In genomic region chr12:104896640-104897039, GRCm38 (mm10) we compare ENCODE assay signal across 7 mouse cellular contexts. TPM values are rescaled to one million over a fixed set of nuclear protein-coding genes. Genes with fewer than 3 reads are reported as not detected.
DNase-seq lines count a peak whose midpoint lies in the region; ATAC-seq and TF ChIP-seq lines count a peak whose summit lies in the region.

No protein-coding gene starts in this region.

- peaks cover 4% of the 10 kb centered on the region; the same call in 1 of the 2 replicates for H3K4me1 ChIP-seq in hindbrain, embryonic 11.5 days (replicated peaks; ENCODE audit: control insufficient read depth, insufficient read depth, low read length)
- no peaks in the 10 kb centered on the region; the same call in 1 of the 2 replicates for H3K4me1 ChIP-seq in midbrain, embryonic 16.5 days (ENCODE audit: control insufficient read depth, insufficient read depth, low read length)
- no peaks in the 10 kb centered on the region for H3K4me1 ChIP-seq in thymus, adult 2 months (replicated peaks; ENCODE audit: control insufficient read depth, insufficient read depth, low read length)

- H3K9ac ChIP-seq in hindbrain, embryonic 11.5 days (ENCODE audit: low read depth, low read length): no peak overlapping the region
- no peak overlapping the region for H3K9ac ChIP-seq in midbrain, embryonic 16.5 days (ENCODE audit: low read depth, low read length)

- no peak for TF ChIP-seq CTCF in thymus, adult 2 months (IDR thresholded peaks at IDR 0.05; ENCODE audit: borderline replicate concordance, control insufficient read depth, extremely low read depth, insufficient read depth, low read length, poor library complexity)

- peak; percentile 13 for DNase-seq in urinary bladder, postnatal 14 days (ENCODE audit: low spot score)
- no peak for DNase-seq in urinary bladder, postnatal 4 days (ENCODE audit: low spot score in 2 of 2)
- peak; percentile 25 for DNase-seq in hindbrain, embryonic 11.5 days (ENCODE audit: low spot score)
- DNase-seq in layer of hippocampus, adult 8-10 months (ENCODE audit: low spot score in 2 of 2): peak; percentile 55 to 64
- no peak for DNase-seq in gastrocnemius, postnatal 4 days (ENCODE audit: low spot score in 2 of 2)
- DNase-seq in thymus, adult 2 months: no peak

- peak overlapping the region; percentile 47; the same call in 1 of the 2 replicates for H3K27ac ChIP-seq in hindbrain, embryonic 11.5 days (ENCODE audit: low read depth, low read length)
- no peak overlapping the region for H3K27ac ChIP-seq in midbrain, embryonic 16.5 days (ENCODE audit: low read length)
- H3K27ac ChIP-seq in thymus, adult 2 months (ENCODE audit: control insufficient read depth, insufficient read depth, low read length): no peak overlapping the region

- H3K36me3 ChIP-seq in hindbrain, embryonic 11.5 days (ENCODE audit: control insufficient read depth, insufficient read depth, low read length): no peaks in the 10 kb centered on the region
- H3K36me3 ChIP-seq in midbrain, embryonic 16.5 days (ENCODE audit: control insufficient read depth, insufficient read depth, low read length): no peaks in the 10 kb centered on the region
- H3K36me3 ChIP-seq in thymus, adult 2 months (ENCODE audit: control insufficient read depth, insufficient read depth, low read length): no peaks in the 10 kb centered on the region

- no peaks in the 10 kb centered on the region for H3K27me3 ChIP-seq in hindbrain, embryonic 11.5 days (ENCODE audit: control insufficient read depth, insufficient read depth, low read length)
- no peaks in the 10 kb centered on the region for H3K27me3 ChIP-seq in midbrain, embryonic 16.5 days (ENCODE audit: control insufficient read depth, insufficient read depth, low read depth, low read length)
- H3K27me3 ChIP-seq in thymus, adult 2 months (ENCODE audit: control insufficient read depth, insufficient read depth, low read length): no peaks in the 10 kb centered on the region

- no peaks in the 10 kb centered on the region for H3K9me3 ChIP-seq in hindbrain, embryonic 11.5 days (ENCODE audit: control insufficient read depth, low read length)
- no peaks in the 10 kb centered on the region for H3K9me3 ChIP-seq in midbrain, embryonic 16.5 days (replicated peaks; ENCODE audit: control insufficient read depth, low read length, poor library complexity, severe bottlenecking)

- no peak for TF ChIP-seq POLR2A in thymus, adult 2 months (IDR thresholded peaks at IDR 0.05; ENCODE audit: control insufficient read depth, extremely low read depth, insufficient read depth, low read length, poor library complexity)

- ATAC-seq in hindbrain, embryonic 11.5 days (ENCODE audit: low FRiP score): peak; percentile 58; the same call in 1 of the 2 replicates
- ATAC-seq in midbrain, embryonic 16.5 days: peak; percentile 44; the same call in 1 of the 2 replicates

- 51% methylated on average over 16 of the region's 16 CpGs for WGBS in hindbrain, embryonic 11.5 days
- WGBS in midbrain, embryonic 16.5 days: 36% methylated on average over 16 of the region's 16 CpGs
- WGBS in thymus, adult 2 months: 93% methylated on average over 16 of the region's 16 CpGs

- no peak overlapping the region for H3K4me3 ChIP-seq in hindbrain, embryonic 11.5 days (ENCODE audit: low read depth, low read length)
- no peak overlapping the region for H3K4me3 ChIP-seq in midbrain, embryonic 16.5 days (ENCODE audit: low read depth, low read length)
- no peak overlapping the region for H3K4me3 ChIP-seq in thymus, adult 2 months (ENCODE audit: control insufficient read depth, insufficient read depth, low read length)

- H3K4me2 ChIP-seq in hindbrain, embryonic 11.5 days (replicated peaks; ENCODE audit: low read depth, low read length): no peak overlapping the region
- H3K4me2 ChIP-seq in midbrain, embryonic 16.5 days (ENCODE audit: low read length): no peak overlapping the region

RNA-seq across cellular contexts. Expression of gene Clmn, which starts 31.8 kb away (rescaled TPM):
- 2.8 and 4.3 TPM in 2 replicates for polyA plus RNA-seq in hindbrain, embryonic 11.5 days (2014; fragmentation: Nextera tagmentation; extraction: Ambion mirVana)
- total RNA-seq in layer of hippocampus, adult 8-10 months (2022): 100 to 1,000 TPM in 3 of 4 experiments, 10 to 100 TPM in 1; 98.6 to 111 (median 105) TPM
- polyA plus RNA-seq in midbrain, embryonic 16.5 days (2015; fragmentation: Nextera tagmentation; extraction: Ambion mirVana): 0.97 and 1.7 TPM in 2 replicates
- 1 to 10 TPM; 6.2 TPM for total RNA-seq in gastrocnemius, postnatal 4 days (2021)
- polyA plus RNA-seq in thymus, adult 2 months (2012; rRNA removed): 0.75 and 1.0 TPM in 2 replicates

Comparison
In these comparisons a context has a peak if more than half of its experiments do, and no peak if none do; other contexts are left out.
1. DNase-seq: peak in urinary bladder, postnatal 14 days (single experiment), hindbrain, embryonic 11.5 days (single experiment) and layer of hippocampus, adult 8-10 months (2 of 2); none in urinary bladder, postnatal 4 days (0 of 2), gastrocnemius, postnatal 4 days (0 of 2) and thymus, adult 2 months (single experiment).